ENCODE assay signal across 8 mouse cellular contexts in the genomic region with DNA sequence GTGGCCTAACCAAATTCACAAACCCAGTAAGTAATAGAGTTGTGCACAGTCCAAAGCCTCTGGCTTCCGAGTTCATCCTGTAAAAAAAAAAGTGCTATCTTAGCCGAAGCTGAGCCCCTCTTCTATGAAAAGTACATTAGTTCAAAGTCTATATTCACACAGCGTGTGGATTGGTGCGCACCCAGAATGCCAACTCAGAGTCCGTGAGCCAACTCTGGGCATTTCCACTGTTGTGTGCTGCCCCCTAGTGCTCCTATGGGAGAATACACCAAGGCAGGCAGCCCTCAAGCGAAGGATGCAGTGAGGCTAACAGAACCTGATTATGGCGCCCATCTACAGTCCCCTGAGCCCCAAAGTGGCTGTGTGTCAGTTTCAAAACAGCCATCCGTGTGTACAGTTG. TPM values are rescaled to one million over a fixed set of nuclear protein-coding genes. Genes with fewer than 3 reads are reported as not detected.
DNase-seq lines count a peak whose midpoint lies in the region; ATAC-seq and TF ChIP-seq lines count a peak whose summit lies in the region.

No protein-coding gene starts in this region.

- H3K27me3 ChIP-seq in intestine, embryonic 14.5 days (replicated peaks; ENCODE audit: control insufficient read depth, insufficient read depth, low read length): peaks cover 4% of the 10 kb centered on the region
- peaks cover 8% of the 10 kb centered on the region for H3K27me3 ChIP-seq in midbrain, postnatal 0 days (ENCODE audit: insufficient read depth, low read length)

- 15% methylated on average over 8 of the region's 8 CpGs for WGBS in intestine, embryonic 14.5 days
- 9% methylated on average over 8 of the region's 8 CpGs for WGBS in midbrain, postnatal 0 days

- no peaks in the 10 kb centered on the region for H3K9me3 ChIP-seq in intestine, embryonic 14.5 days (ENCODE audit: control insufficient read depth, low read length)
- no peaks in the 10 kb centered on the region for H3K9me3 ChIP-seq in midbrain, postnatal 0 days (ENCODE audit: low read length)

- H3K4me3 ChIP-seq in intestine, embryonic 14.5 days (ENCODE audit: low read depth, low read length): no peak overlapping the region
- H3K4me3 ChIP-seq in midbrain, postnatal 0 days (ENCODE audit: low read depth, low read length): no peak overlapping the region

- 0 out of 2 replicates have a peak, but pooled peaks have one; percentile 23 for ATAC-seq in intestine, embryonic 14.5 days (replicated peaks; ENCODE audit: low FRiP score, low TSS enrichment, low read depth)
- ATAC-seq in midbrain, postnatal 0 days (ENCODE audit: low FRiP score): 0 out of 2 replicates have a peak, but pooled peaks have one; percentile 20

- peak; percentile 87 for TF ChIP-seq CTCF in midbrain, postnatal 0 days (IDR thresholded peaks at IDR 0.05)

- peak; percentile 46 to 59 for DNase-seq in urinary bladder, adult 18-20 months (ENCODE audit: low spot score in 2 of 2)
- DNase-seq in urinary bladder, adult 2 months (ENCODE audit: low spot score): no peak
- peak; percentile 87 for DNase-seq in cerebellum, adult 8-10 months
- peak; percentile 66 for DNase-seq in forelimb bud, embryonic 11.5 days (ENCODE audit: low read depth, low spot score)
- DNase-seq in intestine, embryonic 14.5 days (ENCODE audit: low spot score): peak; percentile 84
- peak; percentile 75 to 86 for DNase-seq in left cerebral cortex, postnatal 25 days (ENCODE audit: low spot score in 2 of 2)
- DNase-seq in midbrain, postnatal 0 days (ENCODE audit: low spot score): peak; percentile 79
- peak; percentile 67 to 82 for DNase-seq in spleen, postnatal 4 days (ENCODE audit: low spot score in 2 of 2)

- no peak overlapping the region for H3K27ac ChIP-seq in intestine, embryonic 14.5 days (ENCODE audit: low read depth)
- no peak overlapping the region for H3K27ac ChIP-seq in midbrain, postnatal 0 days (ENCODE audit: low read depth, low read length)

- H3K36me3 ChIP-seq in intestine, embryonic 14.5 days (ENCODE audit: control insufficient read depth, insufficient read depth, low read length): no peaks in the 10 kb centered on the region
- no peaks in the 10 kb centered on the region for H3K36me3 ChIP-seq in midbrain, postnatal 0 days (ENCODE audit: insufficient read depth, low read length)

- no peak overlapping the region for H3K9ac ChIP-seq in intestine, embryonic 14.5 days (ENCODE audit: low read length)
- H3K9ac ChIP-seq in midbrain, postnatal 0 days (replicated peaks; ENCODE audit: low read length, poor library complexity, severe bottlenecking): no peak overlapping the region

- H3K4me1 ChIP-seq in intestine, embryonic 14.5 days (replicated peaks; ENCODE audit: control insufficient read depth, insufficient read depth, low read length): no peaks in the 10 kb centered on the region
- H3K4me1 ChIP-seq in midbrain, postnatal 0 days (ENCODE audit: insufficient read depth, low read length): no peaks in the 10 kb centered on the region

- H3K4me2 ChIP-seq in intestine, embryonic 14.5 days (ENCODE audit: low read length): no peak overlapping the region
- H3K4me2 ChIP-seq in midbrain, postnatal 0 days (ENCODE audit: low read depth, low read length, poor library complexity, severe bottlenecking): no peak overlapping the region

- intact Hi-C loops in left cerebral cortex, postnatal 25 days (cut with DNase I): loop anchor here (5.0 kb wide), 1 partner anchor 91 kb away; no protein-coding TSS in a partner anchor

RNA-seq across cellular contexts. Expression of a gene that starts 5.8 kb away (rescaled TPM):
- 7.6 and 10.0 TPM in 2 replicates for polyA plus RNA-seq in urinary bladder, adult 2 months (2012; rRNA removed)
- 32.9 and 34.5 TPM in 2 replicates for polyA plus RNA-seq in intestine, embryonic 14.5 days (2014; fragmentation: Nextera tagmentation; extraction: Ambion mirVana)
- total RNA-seq in left cerebral cortex, postnatal 25 days (2021): not detected
- total RNA-seq in midbrain, postnatal 0 days (2014; rRNA removed): 0.47 and 2.0 TPM in 2 replicates
- polyA plus RNA-seq in midbrain, postnatal 0 days (2015; fragmentation: Nextera tagmentation; extraction: Ambion mirVana): 0.77 and 1.2 TPM in 2 replicates

RNA-seq across cellular contexts. Expression of a gene that starts 14.6 kb away (rescaled TPM):
- 25.1 and 49.7 TPM in 2 replicates for polyA plus RNA-seq in urinary bladder, adult 2 months (2012; rRNA removed)
- 1.1 and 2.4 TPM in 2 replicates for polyA plus RNA-seq in intestine, embryonic 14.5 days (2014; fragmentation: Nextera tagmentation; extraction: Ambion mirVana)
- 100 to 1,000 TPM; 157 to 177 TPM for total RNA-seq in left cerebral cortex, postnatal 25 days (2021)
- 45.2 and 52.2 TPM in 2 replicates for total RNA-seq in midbrain, postnatal 0 days (2014; rRNA removed)
- polyA plus RNA-seq in midbrain, postnatal 0 days (2015; fragmentation: Nextera tagmentation; extraction: Ambion mirVana): 15.2 and 17.5 TPM in 2 replicates

RNA-seq across cellular contexts. Expression of a gene that starts 32.8 kb away (rescaled TPM):
- polyA plus RNA-seq in urinary bladder, adult 2 months (2012; rRNA removed): 107 and 117 TPM in 2 replicates
- 231 and 236 TPM in 2 replicates for polyA plus RNA-seq in intestine, embryonic 14.5 days (2014; fragmentation: Nextera tagmentation; extraction: Ambion mirVana)
- total RNA-seq in left cerebral cortex, postnatal 25 days (2021): 100 to 1,000 TPM; 129 TPM
- 94.8 and 109 TPM in 2 replicates for total RNA-seq in midbrain, postnatal 0 days (2014; rRNA removed)
- 227 and 262 TPM in 2 replicates for polyA plus RNA-seq in midbrain, postnatal 0 days (2015; fragmentation: Nextera tagmentation; extraction: Ambion mirVana)

RNA-seq across cellular contexts. Expression of a gene that starts 33.0 kb away (rescaled TPM):
- polyA plus RNA-seq in urinary bladder, adult 2 months (2012; rRNA removed): 26.0 and 32.2 TPM in 2 replicates
- 0.23 and 0.38 TPM in 2 replicates for polyA plus RNA-seq in intestine, embryonic 14.5 days (2014; fragmentation: Nextera tagmentation; extraction: Ambion mirVana)
- under 1 TPM in 1 of 2 experiments, not detected in 1; 0.21 TPM for total RNA-seq in left cerebral cortex, postnatal 25 days (2021)
- 0.77 and 1.2 TPM in 2 replicates for total RNA-seq in midbrain, postnatal 0 days (2014; rRNA removed)
- polyA plus RNA-seq in midbrain, postnatal 0 days (2015; fragmentation: Nextera tagmentation; extraction: Ambion mirVana): 0.27 and 0.49 TPM in 2 replicates

RNA-seq across cellular contexts. Expression of a gene that starts 40.2 kb away (rescaled TPM):
- polyA plus RNA-seq in urinary bladder, adult 2 months (2012; rRNA removed): not detected in 2 replicates
- polyA plus RNA-seq in intestine, embryonic 14.5 days (2014; fragmentation: Nextera tagmentation; extraction: Ambion mirVana): 3.2 and 5.4 TPM in 2 replicates
- not detected for total RNA-seq in left cerebral cortex, postnatal 25 days (2021)
- total RNA-seq in midbrain, postnatal 0 days (2014; rRNA removed): not detected in 2 replicates
- not detected in 2 replicates for polyA plus RNA-seq in midbrain, postnatal 0 days (2015; fragmentation: Nextera tagmentation; extraction: Ambion mirVana)
